Mouse (Mus musculus) adrenal gland, adult 8-10 months (tissue): Measurements from ENCODE around the gene Il1rl2. TPM values are rescaled to one million over a fixed set of nuclear protein-coding genes. Genes with fewer than 3 reads are reported as not detected.

ENCODE experiments used
- DNase-seq: peaks from one replicate; pipeline ENCODE4 v3.0.0; 2022
- total RNA-seq, 4 experiments: library from RNA; stranded (reverse); gene quantifications; 2 replicates each; pipeline ENCODE4 v1.2.4; 2022

Il1rl2 gene
- total RNA-seq, 4 experiments from 2014 or later, result 1.0 to 2.4 (median 1.6) TPM

- no peak for DNase-seq
Measured at GRCm38 (mm10) chr1:40380111-40380510, 55.7 kb downstream of the Il1rl2 start.

GRCm38 (mm10) chr1:40380990-40381389 lies 56.6 kb downstream of the Il1rl2 start:
- no peak for DNase-seq

- no peak for DNase-seq
Measured at GRCm38 (mm10) chr1:40382841-40383240, 58.4 kb downstream of the Il1rl2 start.

- no peak for DNase-seq
Measured at GRCm38 (mm10) chr1:40384931-40385545, 60.6 kb downstream of the Il1rl2 start.

GRCm38 (mm10) chr1:40391374-40391773 lies 67.0 kb downstream of the Il1rl2 start:
- DNase-seq, result no peak

GRCm38 (mm10) chr1:40392535-40392934 lies 68.1 kb downstream of the Il1rl2 start:
- DNase-seq, result no peak

GRCm38 (mm10) chr1:40393214-40393613 lies 68.8 kb downstream of the Il1rl2 start:
- no peak for DNase-seq

GRCm38 (mm10) chr1:40399639-40400038 lies 75.2 kb downstream of the Il1rl2 start:
- DNase-seq, result no peak

GRCm38 (mm10) chr1:40404682-40405081 lies 80.3 kb downstream of the Il1rl2 start:
- no peak for DNase-seq

GRCm38 (mm10) chr1:40409882-40410281 lies 85.5 kb downstream of the Il1rl2 start:
- no peak for DNase-seq

GRCm38 (mm10) chr1:40413039-40413438 lies 88.6 kb downstream of the Il1rl2 start:
- DNase-seq, result no peak

GRCm38 (mm10) chr1:40414276-40414675 lies 89.9 kb downstream of the Il1rl2 start:
- no peak for DNase-seq

- no peak for DNase-seq
Measured at GRCm38 (mm10) chr1:40414863-40415656, 90.7 kb downstream of the Il1rl2 start.

GRCm38 (mm10) chr1:40417034-40417433 lies 92.6 kb downstream of the Il1rl2 start:
- DNase-seq, result no peak

Other genes starting within 250 kb of the Il1rl2 start
- 1 to 10 TPM; 4.2 to 5.5 (median 4.9) TPM for gene Il1r1, start 99.5 kb upstream of the Il1rl2 start, total RNA-seq
- gene Il1rl1, start 105.0 kb downstream of the Il1rl2 start, total RNA-seq, result 1 to 10 TPM in 2 of 4 experiments, under 1 TPM in 2; 0.38 to 1.5 (median 0.82) TPM
- gene Il18r1, start 140.9 kb downstream of the Il1rl2 start, total RNA-seq, result under 1 TPM; 0.08 to 0.43 (median 0.32) TPM
- under 1 TPM; 0.12 to 0.43 (median 0.36) TPM for gene Il18rap, start 190.8 kb downstream of the Il1rl2 start, total RNA-seq